Mouse (Mus musculus): ENCODE data around the gene Eml3. TPM values are rescaled to one million over a fixed set of nuclear protein-coding genes. Genes with fewer than 3 reads are reported as not detected.

Eml3 gene
- total RNA-seq (2014; rRNA removed) = 7.4 and 7.9 TPM in 2 replicates
- polyA plus RNA-seq (2012; rRNA removed) = 20.2 and 26.2 TPM in 2 replicates

DNA sequence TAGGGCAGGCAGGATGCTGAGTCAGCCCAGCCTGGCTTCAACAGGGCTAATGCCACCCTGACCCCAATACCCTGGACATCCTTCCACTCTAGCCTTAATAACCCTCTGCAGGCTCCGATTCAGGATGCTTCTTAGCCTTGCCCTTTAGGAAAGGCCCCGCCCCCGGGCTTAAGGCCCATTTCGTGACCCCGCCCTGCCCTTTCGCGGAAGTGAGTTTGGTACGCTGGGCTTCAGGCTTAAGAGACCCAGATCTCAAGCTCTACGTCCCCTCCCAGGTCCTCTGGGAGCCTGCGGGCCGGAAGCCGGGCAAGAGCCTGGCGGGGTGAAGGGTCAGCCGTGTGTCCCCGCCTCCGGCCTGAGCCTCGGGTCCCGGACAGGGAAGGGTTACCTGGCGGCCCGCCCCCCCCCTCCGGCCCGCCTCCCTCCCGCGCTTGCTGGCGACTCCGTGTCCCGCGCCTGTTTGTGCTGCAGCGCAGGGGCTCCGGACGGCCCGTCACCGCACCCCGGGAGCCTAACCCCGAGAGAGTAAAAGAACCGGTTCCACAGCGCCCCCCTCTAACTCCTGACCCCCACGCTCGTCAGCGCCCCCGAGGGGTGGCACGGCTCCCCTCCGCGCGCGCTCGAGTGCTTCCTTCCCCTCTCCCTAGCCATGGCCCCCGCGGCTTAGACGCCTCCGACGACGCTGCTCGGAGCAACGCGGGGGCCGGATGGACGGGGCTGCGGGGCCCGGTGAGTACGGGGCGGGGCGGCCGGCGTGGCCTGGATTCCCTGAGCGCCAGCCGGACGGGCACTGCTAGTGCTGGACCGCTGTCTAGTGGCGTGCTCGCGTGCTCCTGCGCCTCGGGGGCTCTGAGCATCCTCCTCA is at the start of gene Eml3, which contains the start of gene Rom1:
TSS of gene Eml3 (plus strand) at position 329 of the 865 bp plus-strand sequence.
TSS of gene Rom1 (minus strand) at position 133 of the 865 bp plus-strand sequence.
- peak; percentile 84 for DNase-seq (ENCODE audit: extremely low read depth, low read depth, low spot score)
- H3K4me3 ChIP-seq (ENCODE audit: insufficient read depth, low read depth, low read length) = peak within 1 kb of the TSS; percentile 82
- no peaks in the 10 kb centered on the region for H3K79me2 ChIP-seq (ENCODE audit: control insufficient read depth, insufficient read depth, low read length)
- H3K9ac ChIP-seq (ENCODE audit: low read depth, low read length) = peak within 1 kb of the TSS; percentile 96
- under 1% methylated on average over 65 of the region's 74 CpGs for WGBS
- H3K27me3 ChIP-seq (ENCODE audit: control insufficient read depth, insufficient read depth, low read length) = no peaks in the 10 kb centered on the region
- H3K36me3 ChIP-seq (ENCODE audit: control insufficient read depth, insufficient read depth, low read length) = peaks cover 9% of the 10 kb centered on the region; the same call in 1 of the 2 replicates
- H3K27ac ChIP-seq (replicated peaks; ENCODE audit: insufficient read depth, low read depth, low read length) = peak within 1 kb of the TSS; percentile 80
- H3K4me1 ChIP-seq (ENCODE audit: control insufficient read depth, insufficient read depth, low read length) = peaks cover 9% of the 10 kb centered on the region
- TF ChIP-seq POLR2A (IDR thresholded peaks at IDR 0.05; ENCODE audit: extremely low read depth, insufficient read depth, low read length) (peak; percentile 34; the same call in 1 of the 2 replicates), CTCF (IDR thresholded peaks at IDR 0.05; ENCODE audit: low read depth, low read length) (0 out of 2 replicates have a peak, but pooled peaks have one; percentile 13)

DNA sequence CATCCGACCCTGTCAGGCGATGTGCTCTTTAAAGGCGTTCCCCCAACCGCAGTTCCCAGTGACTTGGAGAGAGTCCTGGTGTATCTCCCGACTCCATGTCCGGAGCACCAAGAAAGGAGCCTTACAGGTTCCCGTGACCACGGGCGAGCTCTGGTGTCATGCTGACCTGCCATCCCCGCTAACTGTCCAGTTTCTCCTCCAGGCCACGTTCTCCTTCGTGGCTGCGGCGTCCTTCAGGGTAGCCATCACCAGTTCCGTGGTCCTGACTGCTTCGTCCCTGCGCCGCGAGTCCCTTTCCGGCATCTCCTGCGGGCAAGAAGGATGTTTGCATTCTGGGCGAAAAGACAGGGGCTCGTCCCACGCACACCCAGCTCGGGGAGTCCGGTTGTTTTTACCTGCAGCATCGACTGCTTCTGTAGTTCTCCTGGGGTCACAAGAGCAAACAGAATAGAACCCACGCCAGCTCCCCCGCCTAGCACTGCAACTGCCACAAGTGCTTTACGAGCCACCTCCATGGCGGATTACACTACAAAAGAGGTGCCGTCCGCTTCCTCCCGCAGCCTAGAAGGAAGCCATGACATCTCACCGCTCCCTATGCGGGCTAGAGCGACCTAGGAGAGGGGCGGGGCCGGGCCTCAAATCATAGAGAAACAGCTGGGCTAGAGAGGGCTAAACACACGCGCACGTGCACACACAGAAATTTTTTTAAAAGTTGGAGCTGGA is 48.9 kb upstream of the Eml3 start, which contains the start of gene Uqcc3:
TSS of gene Uqcc3 (minus strand) at position 613 of the 723 bp plus-strand sequence.
- TF ChIP-seq CTCF (IDR thresholded peaks at IDR 0.05; ENCODE audit: low read depth, low read length) (no peak), POLR2A (IDR thresholded peaks at IDR 0.05; ENCODE audit: extremely low read depth, insufficient read depth, low read length) (peak; percentile 73; the same call in 1 of the 2 replicates)
- peaks cover 3% of the 10 kb centered on the region for H3K36me3 ChIP-seq (ENCODE audit: control insufficient read depth, insufficient read depth, low read length)
- peak within 1 kb of the TSS; percentile 90 for H3K9ac ChIP-seq (ENCODE audit: low read depth, low read length)
- H3K27me3 ChIP-seq (ENCODE audit: control insufficient read depth, insufficient read depth, low read length) = no peaks in the 10 kb centered on the region
- H3K4me1 ChIP-seq (ENCODE audit: control insufficient read depth, insufficient read depth, low read length) = peaks cover 5% of the 10 kb centered on the region; the same call in 1 of the 2 replicates
- no peaks in the 10 kb centered on the region for H3K79me2 ChIP-seq (ENCODE audit: control insufficient read depth, insufficient read depth, low read length)
- peak within 1 kb of the TSS; percentile 85 for H3K4me3 ChIP-seq (ENCODE audit: insufficient read depth, low read depth, low read length)
- under 1% methylated on average over 42 of the region's 42 CpGs for WGBS
- H3K27ac ChIP-seq (replicated peaks; ENCODE audit: insufficient read depth, low read depth, low read length) = peak within 1 kb of the TSS; percentile 70
- DNase-seq (ENCODE audit: extremely low read depth, low read depth, low spot score) = peak; percentile 86

DNA sequence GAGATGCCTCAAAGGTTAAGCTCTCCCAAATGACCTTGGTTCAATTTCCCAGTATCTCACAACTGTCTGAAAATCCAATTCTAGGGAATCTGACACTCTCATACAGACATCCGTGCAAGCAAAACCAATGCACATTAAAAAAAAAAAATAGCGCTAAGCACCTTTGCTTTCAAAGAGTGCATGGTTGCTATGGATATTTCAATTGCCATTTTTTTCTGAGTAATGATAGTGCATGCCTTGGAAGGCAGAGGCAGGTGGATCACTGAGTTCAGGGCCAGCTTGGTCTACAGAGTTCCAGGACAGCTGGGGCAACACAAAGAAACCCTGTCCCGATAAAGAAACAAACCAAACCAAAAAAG is 48.3 kb upstream of the Eml3 start:
- Histone ChIP-seq H3K79me2 (ENCODE audit: control insufficient read depth, insufficient read depth, low read length) (no peaks in the 10 kb centered on the region), H3K27me3 (ENCODE audit: control insufficient read depth, insufficient read depth, low read length) (no peaks in the 10 kb centered on the region), H3K9ac (ENCODE audit: low read depth, low read length) (no peak overlapping the region), H3K36me3 (ENCODE audit: control insufficient read depth, insufficient read depth, low read length) (peaks cover 2% of the 10 kb centered on the region; the same call in 1 of the 2 replicates), H3K4me3 (ENCODE audit: insufficient read depth, low read depth, low read length) (peak overlapping the region; percentile 85; the same call in 1 of the 2 replicates), H3K27ac (replicated peaks; ENCODE audit: insufficient read depth, low read depth, low read length) (no peak overlapping the region), H3K4me1 (ENCODE audit: control insufficient read depth, insufficient read depth, low read length) (peaks cover 5% of the 10 kb centered on the region; the same call in 1 of the 2 replicates)
- no peak for DNase-seq (ENCODE audit: extremely low read depth, low read depth, low spot score)
- TF ChIP-seq CTCF (IDR thresholded peaks at IDR 0.05; ENCODE audit: low read depth, low read length) (no peak), POLR2A (IDR thresholded peaks at IDR 0.05; ENCODE audit: extremely low read depth, insufficient read depth, low read length) (no peak)
- 4% methylated on average over 3 of the region's 3 CpGs for WGBS

DNA sequence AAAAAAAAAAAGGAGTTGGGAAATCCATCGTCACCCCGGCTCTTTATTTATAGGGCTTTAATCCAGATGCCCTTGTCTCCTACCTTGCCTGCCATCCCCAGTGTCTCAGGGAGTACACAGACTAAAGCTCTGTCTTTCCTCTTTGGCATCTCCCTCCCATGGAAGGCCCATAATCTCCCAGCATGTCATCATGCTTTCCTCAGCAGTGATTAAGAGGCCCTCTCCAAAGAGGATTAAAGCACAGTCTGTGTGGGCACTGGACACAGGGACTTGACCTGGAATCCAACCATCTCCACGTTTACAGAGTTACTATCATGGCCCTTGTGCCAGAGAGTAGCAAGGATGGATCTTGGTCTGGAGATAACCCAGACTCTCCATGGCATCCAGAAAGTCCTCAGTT is 45.7 kb upstream of the Eml3 start, which contains the start of the genes Lbhd1 and Gm49403:
TSS of gene Lbhd1 (plus strand) at position 117 of the 400 bp plus-strand sequence.
TSS of gene Gm49403 (plus strand) at position 315 of the 400 bp plus-strand sequence.
- no peak for DNase-seq (ENCODE audit: extremely low read depth, low read depth, low spot score)
- no peak for TF ChIP-seq POLR2A (IDR thresholded peaks at IDR 0.05; ENCODE audit: extremely low read depth, insufficient read depth, low read length)
- no peak for TF ChIP-seq CTCF (IDR thresholded peaks at IDR 0.05; ENCODE audit: low read depth, low read length)
- Histone ChIP-seq H3K27ac (replicated peaks; ENCODE audit: insufficient read depth, low read depth, low read length) (no peak within 1 kb of the TSS), H3K27me3 (ENCODE audit: control insufficient read depth, insufficient read depth, low read length) (no peaks in the 10 kb centered on the region), H3K9ac (ENCODE audit: low read depth, low read length) (no peak within 1 kb of the TSS), H3K79me2 (ENCODE audit: control insufficient read depth, insufficient read depth, low read length) (no peaks in the 10 kb centered on the region), H3K4me3 (ENCODE audit: insufficient read depth, low read depth, low read length) (no peak within 1 kb of the TSS), H3K36me3 (ENCODE audit: control insufficient read depth, insufficient read depth, low read length) (no peaks in the 10 kb centered on the region; the same call in 1 of the 2 replicates), H3K4me1 (ENCODE audit: control insufficient read depth, insufficient read depth, low read length) (peaks cover 9% of the 10 kb centered on the region)
- 80% methylated on average over 3 of the region's 3 CpGs for WGBS

DNA sequence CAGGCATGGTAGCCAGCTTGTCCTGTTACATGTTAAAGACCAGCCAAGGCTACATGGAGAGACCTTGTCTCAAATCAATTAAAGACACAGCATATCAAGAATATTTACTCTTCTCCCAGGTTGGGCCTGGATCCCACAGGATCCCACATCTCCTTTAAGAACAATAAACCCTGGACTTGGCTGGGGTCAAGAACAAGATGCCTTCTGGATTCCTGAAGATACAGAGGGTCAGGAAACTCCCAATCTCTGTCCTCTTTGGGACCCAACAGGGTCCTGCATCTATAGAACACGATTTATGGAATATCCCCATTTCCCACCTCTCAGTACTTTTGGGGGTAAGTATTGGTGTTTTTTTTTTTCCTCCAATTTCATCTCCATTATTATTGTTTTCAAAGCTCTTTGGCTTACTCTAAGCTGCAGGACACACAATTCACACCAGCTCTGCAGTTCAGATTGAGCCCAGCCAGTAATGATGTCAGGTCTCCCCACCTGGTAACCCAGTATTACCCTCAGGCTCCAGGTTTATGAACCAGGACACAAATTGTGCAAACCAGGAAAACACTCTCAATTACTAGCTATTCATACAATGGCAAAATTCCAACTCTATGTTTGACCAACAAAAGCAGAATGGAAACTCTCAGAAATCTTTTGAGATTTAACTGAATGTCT is 42.3 kb upstream of the Eml3 start:
- H3K27me3 ChIP-seq (ENCODE audit: control insufficient read depth, insufficient read depth, low read length) = no peaks in the 10 kb centered on the region
- no peak for TF ChIP-seq POLR2A (IDR thresholded peaks at IDR 0.05; ENCODE audit: extremely low read depth, insufficient read depth, low read length)
- no peak for TF ChIP-seq CTCF (IDR thresholded peaks at IDR 0.05; ENCODE audit: low read depth, low read length)
- H3K4me3 ChIP-seq (ENCODE audit: insufficient read depth, low read depth, low read length) = no peak overlapping the region
- H3K27ac ChIP-seq (replicated peaks; ENCODE audit: insufficient read depth, low read depth, low read length) = no peak overlapping the region
- peak; percentile 55 for DNase-seq (ENCODE audit: extremely low read depth, low read depth, low spot score)
- H3K4me1 ChIP-seq (ENCODE audit: control insufficient read depth, insufficient read depth, low read length) = peaks cover 7% of the 10 kb centered on the region
- 26% methylated on average over 1 of the region's 1 CpGs for WGBS
- H3K36me3 ChIP-seq (ENCODE audit: control insufficient read depth, insufficient read depth, low read length) = peaks cover 3% of the 10 kb centered on the region; the same call in 1 of the 2 replicates
- H3K79me2 ChIP-seq (ENCODE audit: control insufficient read depth, insufficient read depth, low read length) = peaks cover 3% of the 10 kb centered on the region; the same call in 1 of the 2 replicates
- H3K9ac ChIP-seq (ENCODE audit: low read depth, low read length) = no peak overlapping the region

Measured in liver, adult 2 months (tissue).